Mouse (Mus musculus) layer of hippocampus, adult 8-10 months (tissue): ENCODE measurements around the gene Gdi1. TPM values are rescaled to one million over a fixed set of nuclear protein-coding genes. Genes with fewer than 3 reads are reported as not detected.

Source experiments
- DNase-seq, 2 experiments: peaks; one replicate each; pipeline ENCODE4 v3.0.0; 2022; ENCODE audit warnings: low spot score in 2 of 2
- total RNA-seq, 4 experiments: library from RNA; stranded (reverse); gene quantifications; 2 replicates each; pipeline ENCODE4 v1.2.4; 2022

The Gdi1 gene
- 100 to 1,000 TPM; 637 to 728 (median 671) TPM for total RNA-seq

DNA sequence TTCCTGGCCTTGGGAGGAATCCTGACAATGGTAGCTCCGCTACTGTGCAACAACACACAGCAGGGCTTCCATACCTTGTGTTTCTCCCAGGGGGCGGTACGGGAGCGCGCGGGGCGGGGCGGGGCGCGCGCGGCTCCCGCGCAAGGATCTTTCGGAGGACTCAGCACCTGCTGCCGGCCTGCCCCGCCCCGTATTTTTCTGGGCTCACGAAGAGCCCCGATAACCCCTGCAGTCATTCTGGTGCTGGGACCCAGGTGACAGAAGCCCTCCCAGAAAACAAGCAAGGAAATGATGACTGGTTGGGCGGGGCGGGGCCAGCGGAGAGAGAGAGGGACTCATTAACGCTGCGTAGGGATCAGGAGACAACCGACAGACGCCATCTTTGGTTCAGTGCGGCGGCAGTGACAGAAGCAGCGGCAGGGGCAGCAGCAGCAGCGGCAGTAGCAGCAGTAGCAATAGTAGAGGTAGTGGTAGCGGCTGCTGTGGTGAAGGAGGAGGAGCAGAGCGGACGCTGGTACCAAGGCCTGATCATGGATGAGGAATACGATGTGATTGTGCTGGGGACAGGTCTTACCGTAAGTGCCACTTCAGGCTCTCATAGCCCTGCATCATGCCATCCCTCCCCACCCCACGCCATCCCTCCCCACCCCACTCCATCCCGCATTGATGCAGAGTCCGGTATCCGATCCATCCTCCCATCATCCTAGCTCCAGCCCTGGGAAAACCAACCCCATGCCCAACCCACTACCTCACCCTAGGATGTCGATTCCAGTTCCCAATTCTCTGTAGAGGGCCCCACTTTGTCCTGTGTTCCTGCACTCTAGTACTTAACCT lies at the start of gene Gdi1:
Gene Gdi1, plus strand, starts transcription at position 132 of the 834 bp plus-strand sequence.
- peak; percentile 54 to 62 for DNase-seq

DNA sequence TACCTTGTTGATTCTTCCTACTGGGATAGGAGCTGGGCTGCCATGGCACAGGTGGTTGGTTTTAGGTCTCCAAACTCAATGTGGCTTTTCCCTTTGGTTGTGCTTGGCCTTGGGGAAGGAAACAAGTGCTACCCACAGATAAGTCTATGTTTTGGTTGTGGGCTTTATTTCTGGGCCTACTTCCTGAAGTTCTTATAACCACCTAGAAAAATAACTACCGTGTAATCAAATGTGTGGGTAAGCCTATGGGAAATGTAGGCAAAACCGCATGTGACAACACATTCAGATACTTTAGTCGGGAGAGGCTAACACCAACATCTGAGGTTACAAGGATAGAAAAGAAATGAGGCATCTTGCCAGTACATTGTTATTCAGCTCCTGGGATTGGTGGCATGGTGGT lies 47.1 kb upstream of the Gdi1 start:
- DNase-seq = no peak

DNA sequence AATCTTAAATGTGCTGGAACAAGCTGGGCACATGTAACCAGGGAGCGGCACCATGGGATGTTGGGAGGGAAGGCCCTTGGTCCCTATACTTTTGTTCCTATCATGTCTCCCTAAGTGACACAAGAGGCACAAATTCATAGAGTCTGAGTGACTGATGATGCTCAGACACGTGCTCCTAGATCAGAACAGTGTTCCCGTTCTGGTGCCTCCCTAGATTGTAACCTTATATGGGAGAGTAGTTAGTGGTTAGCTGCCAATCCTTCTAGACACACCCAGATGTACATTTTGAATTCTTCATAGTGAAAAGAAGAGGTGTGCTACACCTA lies 35.1 kb upstream of the Gdi1 start:
- DNase-seq = no peak

DNA sequence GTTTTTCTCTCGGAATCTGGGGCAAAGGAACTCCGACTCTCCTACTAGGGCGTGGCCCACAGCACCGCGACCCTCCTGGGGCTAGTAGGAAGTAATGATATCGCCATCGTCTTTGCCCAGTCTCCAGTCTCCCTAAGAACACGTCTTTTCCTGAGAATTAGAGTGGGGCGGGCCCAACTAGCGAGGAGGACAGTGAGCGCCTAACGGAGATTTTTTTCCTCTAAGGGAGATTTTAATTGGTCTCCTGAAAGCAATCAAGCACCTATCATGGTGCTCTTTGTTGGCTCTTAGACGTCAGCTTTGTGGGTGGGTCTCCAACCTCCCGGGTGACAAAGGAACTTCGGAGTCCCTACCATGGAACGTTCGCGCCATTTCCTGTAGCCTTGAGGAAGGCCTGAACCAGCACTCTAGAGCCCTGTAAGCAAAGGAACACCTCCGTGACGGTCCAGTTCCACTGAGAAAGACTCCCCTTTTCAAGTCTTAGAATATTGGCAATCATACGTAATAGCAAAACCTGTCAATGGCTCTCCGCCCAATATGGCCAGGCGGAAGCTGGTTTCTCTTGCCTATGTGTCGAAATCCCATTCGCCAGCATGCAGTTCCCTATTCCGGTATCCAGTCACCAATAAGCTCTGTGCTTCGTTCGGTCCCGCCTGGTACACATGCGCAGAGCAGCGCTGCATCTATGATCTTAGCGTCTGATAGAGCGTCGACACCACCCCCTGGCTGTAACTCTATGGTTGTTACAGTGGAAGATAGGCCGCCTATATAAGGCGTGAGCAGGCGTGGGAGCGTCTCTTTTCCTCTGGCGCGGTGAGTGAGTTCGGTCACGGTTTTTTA lies 34.5 kb upstream of the Gdi1 start, which contains the start of gene Rpl10:
Gene Rpl10, plus strand, starts transcription at position 751 of the 840 bp plus-strand sequence.
- peak; percentile 93 to 94 for DNase-seq

DNA sequence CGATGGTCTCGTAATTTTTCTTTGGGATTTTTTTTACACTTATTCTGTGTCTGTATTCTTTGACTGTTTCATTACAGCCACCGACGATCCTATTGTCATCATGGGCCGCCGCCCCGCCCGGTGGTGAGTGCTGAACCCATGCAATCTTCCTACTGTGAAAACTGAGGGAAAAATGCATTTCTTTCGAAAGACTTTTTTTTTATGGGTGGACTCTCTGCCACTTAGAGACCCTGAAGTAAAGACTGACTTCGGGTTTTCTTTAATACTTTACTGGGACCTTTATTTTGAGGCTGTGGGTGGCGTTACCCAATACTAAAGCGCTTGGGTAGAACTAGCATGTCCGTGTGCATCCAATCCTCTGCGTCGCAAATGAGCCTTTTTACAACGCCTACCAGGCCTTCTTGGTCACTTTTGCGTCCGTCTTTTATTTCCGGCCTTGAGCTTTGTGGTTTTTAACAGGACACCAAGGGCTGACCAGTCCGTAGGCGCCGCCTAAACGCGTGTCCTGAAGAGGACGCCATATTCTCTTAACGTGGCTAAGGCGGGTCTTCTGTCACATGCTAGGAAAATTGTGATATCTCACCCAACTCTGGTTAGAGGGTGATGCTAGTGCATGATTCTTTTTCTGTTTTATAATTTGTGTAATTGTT lies 33.8 kb upstream of the Gdi1 start:
- peak in 1 of 2 experiments; percentile 16 for DNase-seq

DNA sequence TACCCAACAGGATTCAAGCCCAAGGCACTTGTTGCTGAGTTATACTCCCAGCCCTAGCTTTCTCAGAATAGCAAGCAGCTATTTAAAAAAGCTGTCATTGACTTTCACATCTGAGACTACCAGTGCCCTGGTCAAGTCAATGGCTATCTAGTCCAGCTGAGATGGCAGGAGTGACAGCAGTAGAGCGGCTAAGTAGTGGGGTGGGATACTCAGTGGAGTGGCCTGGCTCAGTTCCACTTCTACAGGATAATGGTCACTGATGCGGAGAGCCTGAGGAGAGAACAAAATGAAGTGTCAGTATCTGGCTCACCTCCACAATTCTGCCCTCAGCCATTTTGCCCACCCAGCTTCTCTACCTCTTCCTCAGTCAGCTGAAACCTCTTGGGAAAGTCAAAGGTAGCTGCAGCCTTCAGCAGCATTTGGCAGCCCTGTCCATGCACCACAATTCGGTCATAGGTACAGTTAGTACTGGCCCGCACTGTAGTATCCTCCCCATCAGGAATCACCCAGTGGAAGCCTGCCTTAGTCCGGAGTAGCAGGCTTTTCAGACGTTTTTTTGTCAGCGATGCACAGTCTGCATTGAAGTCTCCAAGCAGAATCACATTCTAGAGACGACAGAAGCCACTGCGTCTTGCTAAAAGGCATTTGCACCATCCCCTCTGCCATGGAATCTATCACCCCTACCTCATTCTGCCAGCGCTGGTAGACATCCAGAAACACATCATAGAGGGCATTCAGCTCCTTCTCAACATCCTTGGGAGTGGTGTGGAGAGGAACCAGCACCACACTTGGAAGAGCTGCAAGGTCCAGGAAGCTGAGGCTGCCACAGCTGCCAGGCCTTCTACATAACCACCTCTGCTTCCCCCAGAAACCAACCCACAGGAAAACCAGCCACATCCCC lies 31.1 kb upstream of the Gdi1 start:
- DNase-seq = no peak

DNA sequence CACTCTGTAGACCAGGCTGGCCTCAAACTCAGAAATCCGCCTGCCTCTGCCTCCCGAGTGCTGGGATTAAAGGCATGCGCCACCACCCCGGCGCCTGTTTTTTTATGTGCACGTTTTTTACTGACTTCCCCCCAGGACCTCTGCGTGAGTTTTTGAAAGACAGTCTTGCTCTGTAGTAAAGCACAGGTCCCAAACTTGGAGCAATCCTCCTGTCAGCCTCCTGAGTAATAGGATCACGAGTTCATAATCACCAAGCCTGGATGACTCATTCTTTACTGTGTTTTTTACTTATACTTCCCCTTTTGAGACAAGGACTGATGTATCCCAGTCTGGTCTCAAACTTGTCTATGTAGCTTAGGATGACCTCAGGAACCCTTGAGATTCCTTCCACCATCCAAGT lies 26.9 kb upstream of the Gdi1 start:
- DNase-seq = no peak

DNA sequence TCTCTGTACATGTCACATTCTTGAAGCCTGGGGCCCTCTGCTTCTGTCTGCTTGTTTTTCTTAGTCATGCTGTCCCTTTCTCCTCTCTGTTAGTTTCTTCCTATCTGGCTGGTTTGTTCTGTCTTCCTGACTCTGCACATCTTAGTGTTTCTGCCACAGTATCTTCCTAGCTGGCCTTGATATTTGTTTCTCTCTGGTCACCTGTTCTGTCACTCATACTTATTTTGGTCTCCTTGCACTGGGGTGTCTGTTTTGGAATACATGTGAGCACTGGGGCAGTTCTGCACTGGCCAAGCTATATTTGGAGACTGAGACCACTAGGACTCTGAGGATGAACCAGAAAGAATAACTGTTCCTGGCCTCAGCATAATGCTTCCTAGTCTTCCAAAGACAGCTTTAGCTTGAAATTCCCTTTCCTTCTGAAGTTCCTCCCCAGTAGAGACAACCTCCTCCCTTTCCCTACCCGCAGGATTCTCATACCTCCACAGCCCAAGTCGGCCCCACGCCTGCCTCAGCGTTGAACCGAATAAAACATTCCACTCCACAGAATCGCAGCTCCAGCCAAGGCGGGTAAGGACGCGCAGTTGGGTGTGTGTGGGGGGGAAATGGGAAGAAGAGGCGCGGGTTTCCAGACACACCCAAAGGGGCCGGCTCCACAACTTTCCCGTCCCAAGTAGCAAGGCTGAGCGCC lies 23.6 kb upstream of the Gdi1 start:
- DNase-seq = no peak

DNA sequence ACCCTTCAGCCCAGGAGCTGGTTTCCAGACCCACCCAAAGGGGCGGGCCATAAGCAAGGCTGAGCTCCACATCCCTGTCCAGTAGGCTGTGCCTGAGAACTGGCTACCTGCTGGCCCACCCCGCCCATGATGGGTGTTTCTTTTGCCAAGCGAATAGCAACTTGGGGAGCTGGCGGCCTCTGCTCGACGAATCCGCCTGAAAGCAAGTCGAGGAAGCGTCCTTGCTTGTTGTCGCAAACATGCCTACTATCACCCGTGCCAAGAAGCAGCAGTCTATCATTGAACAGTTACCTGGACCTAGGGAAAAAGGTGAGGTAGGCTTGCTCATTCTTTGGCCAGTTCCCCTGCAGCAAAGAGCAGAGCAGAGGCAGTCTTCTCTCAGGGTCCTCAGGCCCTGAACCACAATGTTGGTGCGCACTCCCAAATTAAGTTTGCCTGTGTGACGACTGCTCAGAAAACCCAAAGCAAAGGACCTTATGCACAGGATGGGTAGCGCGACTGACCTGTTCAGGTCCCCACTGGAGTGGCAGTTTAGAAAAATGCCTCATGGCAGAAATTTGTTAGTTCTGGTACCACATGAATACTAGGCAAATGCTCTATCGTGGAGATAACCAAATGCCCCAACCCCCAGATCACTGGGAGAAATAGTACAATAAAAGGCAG lies 22.9 kb upstream of the Gdi1 start, which contains the start of the genes Taz and Dnase1l1:
Gene Taz, plus strand, starts transcription at position 181 of the 663 bp plus-strand sequence.
Gene Dnase1l1, minus strand, starts transcription at position 606 of the 663 bp plus-strand sequence.
- DNase-seq = peak; percentile 38 to 42

DNA sequence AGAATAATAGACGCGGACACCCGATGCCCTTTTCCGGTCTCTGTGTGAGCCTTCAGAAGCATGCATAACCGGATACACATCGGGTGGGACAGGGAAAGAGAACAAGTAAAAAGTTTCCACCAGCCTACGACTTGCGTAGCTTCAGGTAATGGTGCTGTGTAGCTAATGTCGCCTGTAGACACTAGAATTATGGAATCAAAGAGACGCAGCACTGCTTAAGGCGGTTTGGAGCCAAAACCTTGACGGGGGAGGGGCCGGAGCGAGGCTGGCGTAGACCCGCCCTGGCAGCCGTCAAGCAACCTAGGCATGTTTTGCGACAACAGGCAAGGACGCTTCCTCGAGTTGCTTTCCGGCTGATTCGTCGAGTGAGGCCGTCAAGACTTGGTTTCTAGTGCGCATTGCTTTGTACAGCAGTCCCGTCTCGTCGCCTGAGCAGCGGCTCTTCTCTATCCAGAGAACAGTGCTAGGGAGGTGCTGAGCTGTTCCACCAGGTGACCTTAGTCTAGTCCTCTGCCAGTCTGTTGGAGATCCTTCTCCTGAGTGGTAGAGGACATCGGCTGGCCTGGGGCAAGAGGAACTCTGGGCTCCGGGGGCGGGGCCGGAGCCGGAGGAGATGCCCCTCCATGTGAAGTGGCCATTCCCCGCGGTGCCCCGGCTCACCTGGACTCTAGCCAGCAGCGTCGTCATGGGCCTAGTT lies 22.3 kb upstream of the Gdi1 start:
- DNase-seq = peak; percentile 81 to 82

DNA sequence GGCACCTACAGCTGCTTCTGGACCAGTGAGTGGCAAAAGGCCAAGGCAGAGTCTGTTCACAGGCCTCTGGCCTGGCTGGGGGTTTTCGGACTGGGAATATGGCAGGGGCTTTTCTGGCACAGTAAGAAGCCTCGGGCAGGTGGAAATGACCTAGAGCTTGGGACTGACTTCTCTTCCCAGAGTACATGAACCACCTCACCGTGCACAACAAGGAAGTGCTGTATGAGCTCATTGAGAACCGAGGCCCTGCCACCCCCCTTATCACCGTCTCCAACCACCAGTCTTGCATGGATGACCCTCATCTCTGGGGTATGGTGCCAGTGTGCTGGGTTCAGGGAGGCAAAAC lies 21.7 kb upstream of the Gdi1 start:
- DNase-seq = no peak

DNA sequence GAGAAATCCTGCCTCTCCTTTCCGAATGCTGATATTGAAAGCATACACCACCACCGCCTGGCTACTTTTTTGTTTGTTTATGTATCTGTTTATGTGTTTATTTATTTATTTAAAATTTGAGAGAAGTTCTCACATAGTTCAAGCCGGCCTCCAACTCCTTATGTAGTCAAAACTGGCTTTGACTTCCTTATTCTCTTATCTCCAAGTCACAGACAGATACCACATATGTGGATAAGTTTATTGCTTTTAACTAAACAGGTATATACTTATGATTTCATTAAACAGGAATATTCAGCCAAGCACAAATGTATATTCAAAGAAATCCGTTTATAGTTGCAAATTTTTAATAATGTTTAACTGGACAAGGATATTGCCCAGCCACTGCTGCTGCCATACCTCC lies 11.4 kb upstream of the Gdi1 start:
- DNase-seq = no peak

DNA sequence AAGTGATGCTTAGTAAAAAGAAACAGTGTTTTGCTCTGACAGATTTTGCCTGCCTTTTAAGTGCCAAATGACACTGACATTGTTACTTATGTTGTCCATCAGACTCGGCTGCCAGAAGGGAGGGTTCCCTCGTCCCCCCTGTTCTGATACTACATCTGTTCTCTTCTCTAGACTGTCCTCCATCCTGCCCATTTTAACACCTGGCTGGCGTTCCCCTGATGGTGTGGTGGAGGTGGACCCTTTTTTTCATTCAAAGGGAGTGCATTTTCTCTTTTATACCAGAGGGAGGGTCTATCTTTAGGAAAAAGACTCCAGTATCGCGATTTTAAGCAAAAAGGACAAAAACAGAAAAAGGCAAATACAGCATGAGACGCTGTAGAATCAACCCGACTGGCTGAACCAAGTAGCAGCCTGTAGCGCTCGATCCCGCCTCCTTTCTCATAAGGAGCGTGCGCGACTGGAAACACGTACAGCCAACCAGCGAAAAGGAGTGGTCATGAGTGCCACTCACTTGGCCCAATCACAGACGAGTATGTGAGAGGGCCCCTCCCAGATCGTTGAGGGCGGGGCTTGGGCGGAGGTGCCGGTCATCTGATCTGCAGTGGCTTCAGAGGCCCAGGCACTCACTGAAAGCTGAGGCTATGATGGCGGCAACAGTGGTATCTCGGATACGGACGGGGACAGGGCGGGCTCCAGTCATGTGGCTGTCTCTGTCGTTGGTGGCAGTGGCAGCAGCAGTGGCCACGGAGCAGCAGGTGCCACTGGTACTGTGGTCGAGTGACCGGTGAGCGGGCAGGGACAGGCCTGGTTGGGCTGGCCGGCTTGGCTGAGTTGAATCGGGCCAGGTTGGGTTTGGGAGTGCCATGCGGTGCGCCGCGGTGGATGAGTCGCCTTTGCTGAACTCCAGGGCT lies 8.0 kb upstream of the Gdi1 start, which contains the start of gene Atp6ap1:
Gene Atp6ap1, plus strand, starts transcription at position 560 of the 911 bp plus-strand sequence.
- DNase-seq = peak; percentile 94 to 95

DNA sequence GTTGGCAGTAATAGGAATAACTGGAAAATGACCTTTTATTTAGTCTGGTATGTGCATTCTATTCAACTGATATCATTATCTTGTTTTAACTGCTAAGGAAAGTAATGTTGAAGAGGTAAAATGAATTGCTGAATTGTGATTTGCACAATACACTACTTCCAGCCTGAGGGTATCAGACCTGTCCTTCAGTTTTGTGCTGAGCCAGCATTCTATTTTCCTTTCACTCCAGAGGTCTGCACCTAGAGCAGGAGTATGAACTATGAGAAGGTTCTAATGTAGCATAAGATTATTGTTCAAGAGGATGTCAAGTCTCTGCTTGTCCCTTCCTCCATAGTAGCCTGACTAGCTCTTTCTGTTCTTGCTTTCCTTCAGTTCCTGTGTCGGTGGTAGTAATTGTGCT lies 6.5 kb upstream of the Gdi1 start:
- DNase-seq = no peak

DNA sequence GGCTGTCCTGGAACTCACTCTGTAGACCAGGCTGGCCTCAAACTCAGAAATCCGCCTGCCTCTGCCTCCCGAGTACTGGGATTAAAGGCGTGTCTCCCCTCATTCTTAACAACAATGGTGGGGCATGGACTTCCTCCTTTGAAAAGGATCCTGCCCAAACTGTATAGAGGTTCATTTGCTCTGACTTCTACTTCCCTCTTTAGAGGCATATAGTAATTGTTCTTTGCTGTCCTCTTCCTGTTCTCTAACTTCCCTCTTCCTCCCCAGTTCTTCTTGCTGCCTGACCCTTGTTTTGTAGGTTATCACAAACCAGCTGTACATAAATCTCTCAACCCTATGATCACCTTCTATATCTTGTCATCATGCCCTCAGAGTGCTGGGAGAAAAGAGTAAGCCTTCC lies 5.1 kb upstream of the Gdi1 start:
- no peak for DNase-seq

DNA sequence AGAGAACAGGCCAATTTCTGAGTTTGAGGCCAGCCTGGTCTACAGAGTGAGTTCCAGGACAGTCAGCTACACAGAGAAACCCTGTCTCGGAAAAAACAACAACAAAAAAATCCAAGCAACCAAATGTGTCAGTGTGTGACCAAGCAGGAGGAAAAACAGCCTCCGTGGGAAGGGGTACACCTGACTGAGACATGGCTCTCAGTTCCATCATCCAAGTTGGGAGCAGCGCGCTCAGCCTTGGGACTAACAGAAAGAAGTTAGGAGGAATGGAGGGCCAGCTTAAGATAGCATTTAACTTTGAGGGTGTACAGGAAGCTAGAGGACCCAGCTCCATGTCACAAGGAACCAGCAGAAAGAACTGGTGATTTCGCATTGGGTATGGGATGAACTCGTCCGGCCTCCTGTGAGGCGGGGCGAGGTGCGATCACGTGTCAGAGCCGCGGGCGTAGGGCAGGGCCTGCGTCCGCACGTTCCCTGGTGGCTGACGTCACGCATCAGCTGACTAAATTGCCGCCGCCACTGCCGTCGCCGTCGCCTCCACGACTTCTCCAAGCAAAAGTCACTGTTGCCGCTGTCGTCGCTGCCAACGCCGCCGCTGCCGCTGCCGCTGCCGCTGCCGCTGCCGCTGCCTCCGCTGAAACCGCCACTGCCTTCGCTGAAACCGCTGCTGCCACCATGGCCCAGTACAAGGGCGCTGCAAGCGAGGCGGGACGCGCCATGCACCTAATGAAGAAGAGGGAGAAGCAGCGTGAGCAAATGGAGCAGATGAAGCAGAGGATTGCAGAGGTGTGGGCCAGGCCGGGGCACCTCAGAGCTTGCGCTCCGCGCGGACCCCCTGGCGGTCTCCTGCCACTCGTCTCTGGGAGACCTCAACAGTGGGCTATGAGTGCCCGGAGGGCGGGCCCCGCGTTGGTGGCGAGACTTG lies 8.0 kb downstream of the Gdi1 start, which contains the start of gene Fam50a:
Gene Fam50a, plus strand, starts transcription at position 494 of the 925 bp plus-strand sequence.
- peak; percentile 85 to 87 for DNase-seq

DNA sequence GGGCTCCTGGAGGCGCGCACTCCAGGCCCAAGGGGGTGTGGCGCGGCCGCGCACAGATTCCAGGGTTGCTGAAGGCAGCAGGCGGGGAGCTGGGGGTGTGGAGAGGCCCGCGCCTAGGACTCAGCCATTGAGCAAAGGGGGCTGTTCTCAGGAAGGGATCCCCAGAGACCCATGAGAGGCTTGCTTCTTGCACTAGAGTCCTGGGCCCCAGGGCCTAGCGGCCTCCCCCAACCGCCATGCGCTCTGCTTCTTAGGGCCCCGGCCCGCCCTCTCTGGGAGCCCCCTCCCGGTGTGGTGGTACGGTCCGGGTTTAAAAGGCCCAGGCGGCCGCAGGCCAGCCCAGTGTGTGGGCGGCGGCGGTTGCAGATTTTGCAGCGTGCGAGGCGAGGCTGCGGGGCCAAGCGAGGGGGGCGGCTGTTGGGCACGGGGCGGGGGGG lies 23.9 kb downstream of the Gdi1 start, which contains the start of gene Plxna3:
Gene Plxna3, plus strand, starts transcription at position 342 of the 437 bp plus-strand sequence.
- peak in 1 of 2 experiments; percentile 42 for DNase-seq
